Mouse (Mus musculus) small intestine, adult 2 months (tissue): Measurements from ENCODE around the gene Olfr1189.
"Not testable (repeated sequence)": the region's sequence is repeated elsewhere in the genome, so short reads cannot be mapped to it uniquely, and the experiment has no call there.

ENCODE experiments used
- CTCF ChIP-seq: fragments of 200-500 bp; IDR thresholded peaks from 2 replicates; pipeline ENCODE4 v1.5.1; 2012; ENCODE audit warnings: low read depth, mild to moderate bottlenecking, control low read depth, inconsistent platforms, low read length, moderate library complexity, mixed read lengths; ENCODE audit not compliant: insufficient replicate concordance, insufficient read length; ENCODE audit errors: extremely low read depth
- POLR2A ChIP-seq: fragments of 200-500 bp; IDR thresholded peaks from 2 replicates; pipeline ENCODE4 v1.6.1; 2012; ENCODE audit warnings: low read depth, mild to moderate bottlenecking, control low read depth, inconsistent platforms, low read length, moderate library complexity

- TF ChIP-seq POLR2A, CTCF: not testable (repeated sequence)
Observed at GRCm38 (mm10) chr2:88572696-88573095, 13.6 kb upstream of the Olfr1189 start.
